Mouse (Mus musculus): ENCODE measurements around the gene Itpkb. TPM values are rescaled to one million over a fixed set of nuclear protein-coding genes. Genes with fewer than 3 reads are reported as not detected.

The Itpkb gene
- total and polyA plus RNA-seq, 2 experiments from 2014 or later, result 5.1 to 24.9 TPM

- no peaks in the 10 kb centered on the region for H3K9me3 ChIP-seq (replicated peaks; ENCODE audit: control insufficient read depth, low read length)
- peaks cover 58% of the 10 kb centered on the region for H3K4me1 ChIP-seq (ENCODE audit: control insufficient read depth, insufficient read depth)
- no peak overlapping the region for H3K4me3 ChIP-seq (ENCODE audit: low read depth, low read length)
- peak overlapping the region; percentile 64 for H3K27ac ChIP-seq (ENCODE audit: low read depth)
- 0 out of 2 replicates have a peak overlapping the region, but pooled peaks have one; percentile 65 for H3K4me2 ChIP-seq (ENCODE audit: low read depth, low read length)
- H3K9ac ChIP-seq (replicated peaks; ENCODE audit: low read depth, low read length), result no peak overlapping the region
- 39% methylated on average over 3 of the region's 3 CpGs for WGBS
- no peak for TF ChIP-seq CTCF (IDR thresholded peaks at IDR 0.05; ENCODE audit: low read depth)
- H3K36me3 ChIP-seq (replicated peaks; ENCODE audit: control insufficient read depth, insufficient read depth, low read length), result peaks cover 9% of the 10 kb centered on the region; the same call in 1 of the 2 replicates
- ATAC-seq (ENCODE audit: insufficient read depth, low read depth) (no peak), DNase-seq (ENCODE audit: low spot score) (no peak)
- no peaks in the 10 kb centered on the region for H3K27me3 ChIP-seq (ENCODE audit: control insufficient read depth, insufficient read depth, low read length)
Observed at GRCm38 (mm10) chr1:180363317-180363716, 33.0 kb downstream of the Itpkb start.

- TF ChIP-seq CTCF (IDR thresholded peaks at IDR 0.05; ENCODE audit: low read depth), result no peak
- peak; percentile 46; the same call in 1 of the 2 replicates for TF ChIP-seq EP300 (IDR thresholded peaks at IDR 0.05; ENCODE audit: low read depth)
- no peak overlapping the region for H3K9ac ChIP-seq (replicated peaks; ENCODE audit: low read depth, low read length)
- ATAC-seq (ENCODE audit: insufficient read depth, low read depth) (peak; percentile 13; the same call in 1 of the 2 replicates), DNase-seq (ENCODE audit: low spot score) (peak; percentile 84)
- H3K4me2 ChIP-seq (ENCODE audit: low read depth, low read length), result peak overlapping the region; percentile 65
- peaks cover 9% of the 10 kb centered on the region; the same call in 1 of the 2 replicates for H3K36me3 ChIP-seq (replicated peaks; ENCODE audit: control insufficient read depth, insufficient read depth, low read length)
- peak overlapping the region; percentile 64 for H3K27ac ChIP-seq (ENCODE audit: low read depth)
- no peaks in the 10 kb centered on the region for H3K9me3 ChIP-seq (replicated peaks; ENCODE audit: control insufficient read depth, low read length)
- H3K27me3 ChIP-seq (ENCODE audit: control insufficient read depth, insufficient read depth, low read length), result no peaks in the 10 kb centered on the region
- H3K4me1 ChIP-seq (ENCODE audit: control insufficient read depth, insufficient read depth), result peaks cover 52% of the 10 kb centered on the region
- WGBS, result 10% methylated on average over 17 of the region's 17 CpGs
- 0 out of 2 replicates have a peak overlapping the region, but pooled peaks have one; percentile 11 for H3K4me3 ChIP-seq (ENCODE audit: low read depth, low read length)
Observed at GRCm38 (mm10) chr1:180364005-180364404, 33.7 kb downstream of the Itpkb start.

GRCm38 (mm10) chr1:180364720-180365119 is 34.4 kb downstream of the Itpkb start:
- Histone ChIP-seq H3K4me3 (ENCODE audit: low read depth, low read length) (peak overlapping the region; percentile 40), H3K27ac (ENCODE audit: low read depth) (peak overlapping the region; percentile 64), H3K9me3 (replicated peaks; ENCODE audit: control insufficient read depth, low read length) (no peaks in the 10 kb centered on the region), H3K9ac (replicated peaks; ENCODE audit: low read depth, low read length) (peak overlapping the region; percentile 51; the same call in 1 of the 2 replicates), H3K36me3 (replicated peaks; ENCODE audit: control insufficient read depth, insufficient read depth, low read length) (peaks cover 9% of the 10 kb centered on the region; the same call in 1 of the 2 replicates), H3K27me3 (ENCODE audit: control insufficient read depth, insufficient read depth, low read length) (no peaks in the 10 kb centered on the region), H3K4me2 (ENCODE audit: low read depth, low read length) (peak overlapping the region; percentile 65), H3K4me1 (ENCODE audit: control insufficient read depth, insufficient read depth) (peaks cover 52% of the 10 kb centered on the region)
- ATAC-seq (ENCODE audit: insufficient read depth, low read depth) (no peak), DNase-seq (ENCODE audit: low spot score) (no peak)
- WGBS, result 24% methylated on average over 2 of the region's 2 CpGs
- TF ChIP-seq CTCF (IDR thresholded peaks at IDR 0.05; ENCODE audit: low read depth) (no peak), EP300 (IDR thresholded peaks at IDR 0.05; ENCODE audit: low read depth) (no peak)

GRCm38 (mm10) chr1:180365180-180365810 is 35.0 kb downstream of the Itpkb start:
- TF ChIP-seq EP300 (IDR thresholded peaks at IDR 0.05; ENCODE audit: low read depth) (no peak), CTCF (IDR thresholded peaks at IDR 0.05; ENCODE audit: low read depth) (peak; percentile 29)
- ATAC-seq (ENCODE audit: insufficient read depth, low read depth), result peak; percentile 93

GRCm38 (mm10) chr1:180365983-180366811 is 35.9 kb downstream of the Itpkb start:
- Histone ChIP-seq H3K4me1 (ENCODE audit: control insufficient read depth, insufficient read depth) (peaks cover 54% of the 10 kb centered on the region), H3K27ac (ENCODE audit: low read depth) (peak overlapping the region; percentile 14), H3K4me3 (ENCODE audit: low read depth, low read length) (peak overlapping the region; percentile 40; the same call in 1 of the 2 replicates), H3K9me3 (replicated peaks; ENCODE audit: control insufficient read depth, low read length) (no peaks in the 10 kb centered on the region), H3K9ac (replicated peaks; ENCODE audit: low read depth, low read length) (peak overlapping the region; percentile 51; the same call in 1 of the 2 replicates), H3K27me3 (ENCODE audit: control insufficient read depth, insufficient read depth, low read length) (no peaks in the 10 kb centered on the region), H3K36me3 (replicated peaks; ENCODE audit: control insufficient read depth, insufficient read depth, low read length) (no peaks in the 10 kb centered on the region), H3K4me2 (ENCODE audit: low read depth, low read length) (peak overlapping the region; percentile 65; the same call in 1 of the 2 replicates)
- DNase-seq (ENCODE audit: low spot score) (no peak), ATAC-seq (ENCODE audit: insufficient read depth, low read depth) (no peak)
- TF ChIP-seq CTCF (IDR thresholded peaks at IDR 0.05; ENCODE audit: low read depth), result no peak
- TF ChIP-seq EP300 (IDR thresholded peaks at IDR 0.05; ENCODE audit: low read depth), result no peak
- WGBS, result 66% methylated on average over 18 of the region's 18 CpGs

More at GRCm38 (mm10) chr1:180365180-180365810, 35.0 kb downstream of the Itpkb start:
- H3K4me3 ChIP-seq (ENCODE audit: low read depth, low read length), result peak overlapping the region; percentile 40
- peak overlapping the region; percentile 65 for H3K4me2 ChIP-seq (ENCODE audit: low read depth, low read length)
- peak; percentile 93 for DNase-seq (ENCODE audit: low spot score)
- peaks cover 52% of the 10 kb centered on the region for H3K4me1 ChIP-seq (ENCODE audit: control insufficient read depth, insufficient read depth)
- H3K9ac ChIP-seq (replicated peaks; ENCODE audit: low read depth, low read length), result peak overlapping the region; percentile 51
- H3K27ac ChIP-seq (ENCODE audit: low read depth), result peak overlapping the region; percentile 61
- no peaks in the 10 kb centered on the region for H3K27me3 ChIP-seq (ENCODE audit: control insufficient read depth, insufficient read depth, low read length)
- WGBS, result 3% methylated on average over 29 of the region's 29 CpGs
- no peaks in the 10 kb centered on the region for H3K9me3 ChIP-seq (replicated peaks; ENCODE audit: control insufficient read depth, low read length)
- H3K36me3 ChIP-seq (replicated peaks; ENCODE audit: control insufficient read depth, insufficient read depth, low read length), result peaks cover 4% of the 10 kb centered on the region; the same call in 1 of the 2 replicates
